Mouse (Mus musculus) urinary bladder, adult 2 months (tissue): ENCODE results near the gene Spata4. TPM values are rescaled to one million over a fixed set of nuclear protein-coding genes. Genes with fewer than 3 reads are reported as not detected.

Source experiments
- polyA plus RNA-seq: library from polyadenylated mRNA; depleted of rRNA; stranded (reverse); fragments of >200 nt; gene quantifications from 2 replicates; pipeline ENCODE4 v1.2.3, GENCODE M21; 2012; rRNA removed

Gene Spata4
- polyA plus RNA-seq, 1 experiment: not detected

Other genes starting within 250 kb of the Spata4 start
- 0.69 and 1.0 TPM in 2 replicates for gene Asb5, start 71.2 kb upstream of the Spata4 start, polyA plus RNA-seq
- gene Spcs3, start 70.8 kb upstream of the Spata4 start, polyA plus RNA-seq: 23.9 and 24.1 TPM in 2 replicates